Mouse (Mus musculus) heart, adult 18-20 months (tissue): Measurements from ENCODE around the gene Rab3a. TPM values are rescaled to one million over a fixed set of nuclear protein-coding genes. Genes with fewer than 3 reads are reported as not detected.

Source experiments
- DNase-seq, 2 experiments: peaks; one replicate each; pipeline ENCODE4 v3.0.0; 2021 to 2022; ENCODE audit warnings: mixed read lengths in 1 of 2
- total RNA-seq, 2 experiments: library from RNA; stranded (reverse); gene quantifications; 2 replicates each; pipeline ENCODE4 v1.2.3; 2021

Rab3a gene
- total RNA-seq, 2 experiments from 2014 or later: 40.3 to 49.2 TPM

DNA sequence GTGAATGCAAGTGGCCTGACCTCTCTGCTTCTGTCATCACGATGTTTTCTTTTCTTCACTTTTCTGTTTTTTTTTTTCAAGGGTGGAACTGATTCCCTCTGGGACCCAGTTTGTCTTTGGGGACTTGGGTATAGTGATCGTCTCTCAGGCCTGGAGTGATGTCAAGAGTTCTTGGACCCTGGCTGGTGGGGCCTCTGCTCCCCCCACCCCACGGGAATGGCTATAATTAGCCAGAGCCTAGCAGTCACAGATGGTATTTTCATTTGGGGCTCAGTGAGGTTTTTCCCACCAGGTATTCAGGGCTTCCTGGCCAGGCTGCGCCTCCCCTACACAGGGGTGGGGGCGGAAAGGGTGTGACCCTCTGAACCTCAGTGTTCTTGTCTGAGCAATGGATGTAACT is 12.8 kb upstream of the Rab3a start:
- DNase-seq: peak in 1 of 2 experiments; percentile 21

DNA sequence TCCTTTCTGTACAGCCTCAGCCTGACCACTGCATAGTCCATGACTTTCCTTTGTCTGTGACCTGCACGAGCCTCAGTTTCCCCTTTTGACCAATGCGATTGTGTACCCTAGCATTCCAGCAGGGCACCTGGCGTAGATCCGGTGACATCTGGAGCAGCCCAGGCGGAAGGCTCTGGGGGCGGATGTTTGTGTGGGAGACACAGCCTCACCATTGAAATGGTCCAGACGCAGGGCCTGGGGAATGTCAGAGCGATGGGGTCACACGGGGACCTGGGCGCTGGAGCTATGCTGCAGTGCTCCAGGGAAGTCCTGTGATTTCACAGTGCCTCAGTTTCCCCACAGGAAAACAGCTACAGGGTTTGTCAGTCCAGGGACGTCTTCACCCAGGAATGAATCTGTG is 12.3 kb upstream of the Rab3a start:
- DNase-seq: peak in 1 of 2 experiments; percentile 29

DNA sequence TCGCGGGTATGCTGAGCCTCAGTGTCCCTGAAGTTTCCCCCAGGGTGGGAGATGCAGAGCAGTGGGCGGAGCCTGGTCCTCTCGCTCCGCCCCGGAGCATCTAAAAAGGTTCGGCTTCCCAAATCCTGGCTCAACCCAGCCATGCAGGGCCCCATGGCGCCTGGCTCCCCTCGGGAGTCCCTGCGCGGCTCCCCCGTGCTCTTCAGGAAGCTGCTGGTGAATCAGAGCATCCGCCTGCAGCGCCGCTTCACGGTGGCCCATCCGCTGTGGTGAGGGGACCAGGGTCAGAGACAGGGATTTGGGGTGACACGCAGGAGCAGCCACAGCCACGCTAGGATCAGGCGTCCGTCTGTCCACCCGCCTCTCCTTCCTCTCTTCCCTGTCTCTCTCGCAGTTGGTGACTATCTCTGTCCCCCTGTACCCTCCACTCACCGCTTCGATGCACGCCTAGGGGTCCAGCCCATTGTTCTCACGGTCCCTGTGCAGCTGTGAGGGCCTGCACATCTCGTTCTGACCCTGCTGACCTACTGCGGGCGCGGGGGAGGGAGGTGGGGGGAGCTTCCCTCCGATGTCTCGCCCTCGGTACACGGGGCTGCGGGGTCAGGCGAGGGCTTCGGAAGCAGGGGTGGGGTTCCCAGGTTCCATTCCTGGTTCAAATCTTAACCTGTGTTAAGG is 11.4 kb upstream of the Rab3a start:
- DNase-seq: peak; percentile 53 to 65

DNA sequence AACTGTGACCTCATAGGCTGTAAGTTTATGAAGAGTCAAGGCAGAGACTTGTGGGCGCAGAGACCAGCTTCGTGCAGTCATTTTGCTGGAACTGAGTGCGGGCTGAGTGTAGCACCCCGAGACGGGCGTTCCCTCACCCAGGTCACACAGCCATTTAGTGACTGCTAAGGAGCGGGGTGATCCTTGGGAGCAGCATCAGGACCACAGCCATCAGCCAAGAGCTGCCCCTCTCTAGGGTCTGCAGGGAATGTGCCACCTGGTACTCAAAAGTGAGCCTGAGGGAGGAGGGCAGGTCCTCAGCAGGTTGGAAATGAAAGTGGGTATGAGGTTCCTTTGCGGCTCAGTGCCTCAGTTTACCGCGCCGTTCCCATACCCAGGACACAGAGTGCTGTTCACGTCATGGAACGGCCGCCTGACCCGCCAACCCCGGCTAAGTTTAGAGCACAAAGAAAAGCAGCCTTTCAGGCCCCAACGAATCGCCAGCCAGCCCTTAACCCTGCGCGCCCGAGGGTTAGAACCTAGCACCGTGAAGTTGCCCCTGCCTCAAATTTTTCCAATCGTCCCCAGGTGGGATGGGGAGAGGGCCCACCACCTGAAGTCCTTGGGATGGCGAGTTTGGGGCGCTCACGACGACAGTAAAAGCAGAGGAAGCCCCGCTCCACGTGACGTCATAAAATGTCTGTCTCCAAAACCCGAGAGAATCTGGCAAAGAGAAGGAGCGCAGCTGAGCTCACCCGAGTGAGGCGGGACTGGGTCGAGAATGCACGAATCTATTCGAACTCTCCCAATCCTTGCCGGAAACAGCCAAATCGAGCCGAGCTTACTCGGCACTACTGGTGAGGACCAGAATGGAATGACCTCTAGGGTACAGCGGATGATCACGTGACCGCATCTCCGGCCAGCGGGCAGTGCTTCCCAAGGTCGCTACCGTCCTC is 10.6 kb upstream of the Rab3a start:
- DNase-seq: peak; percentile 85 to 91

DNA sequence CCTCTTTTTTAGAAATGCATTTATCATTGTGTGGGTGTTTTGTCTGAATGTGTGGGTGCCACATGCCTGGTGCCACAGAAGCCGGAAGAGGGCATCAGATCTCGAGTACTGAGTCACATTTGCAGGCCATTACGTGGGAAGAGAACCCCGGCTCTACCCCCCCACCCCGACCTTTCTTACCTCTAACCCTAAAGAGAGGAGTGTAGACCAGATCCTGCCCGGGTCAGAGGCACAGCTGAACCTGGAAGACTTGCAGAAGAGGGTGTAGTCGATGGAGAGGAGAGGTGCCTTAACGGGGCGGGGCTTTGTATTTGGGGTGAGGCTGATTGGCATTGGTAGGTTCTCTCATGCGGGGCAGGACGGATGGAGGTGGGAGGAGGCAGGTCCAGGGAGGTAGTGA is 9.7 kb upstream of the Rab3a start:
- DNase-seq: peak in 1 of 2 experiments; percentile 20

DNA sequence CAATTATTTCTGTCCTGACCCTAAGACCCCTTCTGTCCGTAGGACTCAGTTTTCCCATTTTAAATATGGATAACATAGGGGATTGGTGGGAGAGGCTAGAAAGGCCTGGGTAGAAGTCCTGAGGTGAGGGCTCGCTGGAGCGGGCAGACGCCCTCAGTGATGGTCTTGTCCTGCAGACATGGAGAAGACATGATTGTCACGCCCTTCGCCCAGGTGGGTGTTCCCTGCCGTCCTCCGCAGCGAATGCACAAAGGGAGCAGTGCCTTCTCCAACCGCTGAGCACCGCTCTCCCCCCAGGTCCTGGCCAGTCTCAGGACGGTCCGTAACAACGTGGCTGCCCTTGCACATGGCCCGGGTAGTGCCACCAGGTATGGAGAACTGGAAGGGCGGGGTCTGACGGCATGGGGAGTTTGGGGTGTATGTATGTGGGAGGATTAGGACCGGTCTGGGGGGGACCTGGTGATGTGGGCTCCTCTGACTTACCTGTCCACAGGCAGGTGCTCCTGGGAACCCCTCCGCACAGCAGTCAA is 8.7 kb upstream of the Rab3a start:
- no peak for DNase-seq

DNA sequence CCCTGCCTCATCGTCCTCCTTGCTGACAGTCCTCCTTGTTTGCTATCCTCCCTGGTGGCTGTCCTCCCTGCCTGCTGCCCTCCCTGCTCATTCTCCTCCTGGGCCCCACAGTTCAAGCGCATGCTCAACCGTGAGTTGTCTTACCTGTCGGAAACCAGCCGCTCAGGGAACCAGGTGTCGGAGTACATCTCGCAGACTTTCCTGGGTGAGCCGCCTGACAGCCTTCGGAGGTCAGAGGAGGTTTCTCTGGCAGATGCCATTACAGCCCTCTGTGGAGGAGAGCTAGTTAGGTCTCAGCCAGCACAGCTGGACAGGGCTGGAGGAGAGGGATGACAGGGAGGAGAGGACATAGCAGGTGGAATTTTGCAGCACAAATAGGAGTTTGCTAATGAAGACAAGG is 7.8 kb upstream of the Rab3a start:
- DNase-seq: no peak

DNA sequence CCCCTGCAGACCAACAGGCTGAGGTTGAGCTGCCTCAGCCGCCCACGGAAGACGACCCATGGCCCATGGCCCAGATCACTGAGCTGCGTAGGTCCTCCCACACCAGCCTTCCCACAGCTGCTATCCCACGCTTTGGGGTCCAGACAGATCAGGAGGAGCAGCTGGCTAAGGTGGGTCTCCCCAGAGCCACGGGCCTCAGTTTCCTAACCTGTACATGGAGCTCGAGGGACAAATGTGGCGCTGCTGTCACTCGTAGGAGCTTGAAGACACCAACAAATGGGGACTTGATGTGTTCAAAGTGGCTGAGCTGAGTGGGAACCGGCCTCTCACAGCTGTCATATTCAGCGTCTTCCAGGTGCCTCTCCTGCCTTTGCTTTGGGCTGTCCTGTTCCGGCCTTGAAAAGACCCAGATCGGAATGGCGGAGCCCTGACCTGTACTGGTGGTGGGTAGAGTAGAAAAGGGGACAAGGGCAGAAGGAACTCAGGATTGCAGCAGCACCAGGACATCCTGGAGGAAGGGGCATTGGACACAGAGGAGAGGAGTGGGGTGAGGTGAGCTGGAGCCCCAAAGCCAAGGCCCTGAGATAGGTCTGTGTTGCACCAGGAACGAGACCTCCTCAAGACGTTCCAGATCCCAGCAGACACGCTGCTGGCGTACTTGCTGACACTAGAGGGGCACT is 7.1 kb upstream of the Rab3a start:
- DNase-seq: no peak

DNA sequence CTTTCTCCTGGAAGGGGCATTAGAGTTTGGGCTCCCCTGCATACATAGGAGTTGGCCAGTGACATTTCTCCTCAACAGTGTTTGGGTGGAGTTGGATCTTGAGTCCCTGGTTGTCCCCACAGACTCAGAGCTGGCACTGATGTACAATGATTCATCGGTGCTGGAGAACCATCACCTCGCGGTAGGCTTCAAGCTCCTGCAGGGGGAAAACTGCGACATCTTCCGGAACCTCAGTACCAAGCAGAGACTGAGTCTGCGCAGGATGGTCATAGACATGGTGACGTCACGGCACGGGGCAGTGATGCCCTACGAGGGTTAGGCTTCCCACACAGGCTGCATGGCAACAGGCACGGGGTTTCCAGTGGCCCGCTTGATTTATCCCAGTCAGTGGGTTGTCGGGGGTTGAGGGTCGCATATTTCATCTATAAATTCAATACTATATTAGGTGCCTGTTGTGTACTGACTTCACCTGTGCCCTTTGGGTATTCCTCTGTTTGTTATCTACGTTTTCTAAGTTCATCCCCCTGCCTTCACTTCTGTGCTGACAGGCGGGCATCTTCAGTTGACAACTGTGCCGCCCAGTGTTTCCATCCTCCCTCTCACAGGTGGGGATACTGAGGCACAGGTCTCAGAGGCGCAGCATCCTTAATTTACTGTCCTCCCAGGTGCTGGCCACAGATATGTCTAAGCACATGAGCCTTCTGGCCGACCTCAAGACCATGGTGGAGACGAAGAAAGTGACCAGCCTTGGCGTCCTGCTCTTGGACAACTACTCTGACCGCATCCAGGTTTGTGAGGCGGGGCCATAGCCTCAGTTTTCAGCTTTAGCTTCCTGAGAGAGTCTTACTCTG is 6.0 kb upstream of the Rab3a start:
- no peak for DNase-seq

DNA sequence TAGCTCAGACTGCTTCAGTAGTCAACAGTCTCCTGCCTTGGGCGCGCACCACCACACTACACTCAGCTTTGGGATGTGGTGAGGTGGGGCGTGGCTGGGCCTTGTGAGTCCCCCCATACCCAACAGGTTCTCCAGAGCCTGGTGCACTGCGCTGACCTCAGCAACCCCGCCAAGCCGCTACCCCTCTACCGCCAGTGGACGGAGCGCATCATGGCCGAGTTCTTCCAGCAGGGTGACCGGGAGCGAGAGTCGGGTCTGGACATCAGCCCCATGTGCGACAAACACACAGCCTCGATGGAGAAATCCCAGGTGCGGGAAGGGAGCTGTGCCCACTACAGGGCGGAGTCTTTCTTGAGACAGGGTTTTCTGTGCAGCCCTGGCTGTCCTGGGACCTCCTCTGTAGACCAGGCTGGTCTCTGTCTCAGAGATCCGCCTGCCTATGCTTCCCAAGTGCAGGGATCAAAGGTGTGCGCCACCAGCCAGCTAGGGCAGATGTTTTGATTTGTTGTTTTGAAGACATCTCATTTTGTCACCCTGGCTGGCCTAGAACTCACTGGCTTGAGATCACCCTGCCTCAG is 5.3 kb upstream of the Rab3a start:
- DNase-seq: peak in 1 of 2 experiments; percentile 4

DNA sequence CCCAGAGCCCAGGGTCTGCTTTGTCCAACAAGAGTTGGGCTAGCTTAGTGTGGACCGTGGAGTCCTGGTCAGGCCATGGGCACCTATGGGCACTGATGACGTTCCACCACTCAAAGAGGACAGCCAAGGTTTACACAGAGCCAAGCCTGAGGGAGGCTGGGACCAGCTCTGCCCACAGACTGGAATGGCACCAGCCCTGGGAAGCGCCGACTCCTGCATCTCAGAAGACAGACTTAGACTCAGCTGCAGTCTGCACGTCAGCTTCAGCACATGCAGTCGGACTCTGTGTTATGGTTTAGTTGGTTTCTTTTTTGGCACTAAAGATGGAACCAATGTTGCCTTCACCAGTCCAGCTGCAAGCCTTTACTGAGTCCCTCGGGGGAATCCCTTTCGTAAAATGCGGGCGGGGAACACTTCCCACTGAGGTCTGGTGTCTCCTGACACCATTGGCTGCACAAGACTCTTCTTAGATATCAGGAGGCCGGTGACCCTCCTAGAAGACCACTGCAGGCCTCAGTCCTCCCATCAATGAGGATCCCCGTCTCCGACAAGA is 4.3 kb upstream of the Rab3a start:
- peak; percentile 53 to 67 for DNase-seq

DNA sequence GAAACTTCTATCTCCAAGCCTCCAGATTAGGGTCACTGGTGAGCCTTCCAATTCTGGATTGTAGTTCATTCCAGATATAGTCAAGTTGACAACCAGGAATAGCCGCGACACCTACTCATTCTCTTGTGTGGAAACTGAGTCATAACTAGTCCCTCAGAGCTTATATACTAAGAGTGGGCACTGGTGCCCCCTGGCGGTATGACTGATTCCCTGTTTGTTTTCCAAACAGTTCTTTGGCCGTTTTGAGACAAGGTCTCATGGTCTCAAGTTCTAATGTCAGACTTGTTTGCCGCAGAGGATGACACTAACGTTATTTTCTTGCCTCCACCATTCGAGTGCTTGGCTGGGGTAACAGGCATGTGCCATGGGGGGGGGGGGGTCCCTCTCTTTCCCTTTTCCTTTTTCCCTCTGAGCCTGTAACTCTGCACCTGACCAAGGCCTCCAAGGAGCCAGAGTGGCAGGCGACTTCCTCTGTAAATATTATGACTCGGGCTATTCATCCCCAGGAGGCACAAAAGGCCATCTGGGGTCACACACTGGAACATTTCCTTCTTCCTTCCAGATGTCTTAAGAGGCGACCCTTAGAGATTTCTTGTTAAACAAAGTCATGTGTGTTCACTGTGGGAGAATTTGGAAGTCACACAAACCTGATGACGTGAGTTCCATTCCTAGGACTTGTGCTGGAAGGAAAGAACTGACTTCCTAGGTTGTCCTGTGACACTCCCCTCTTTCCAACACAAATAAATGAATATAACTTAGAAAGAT is 2.3 kb upstream of the Rab3a start:
- peak; percentile 91 to 94 for DNase-seq

DNA sequence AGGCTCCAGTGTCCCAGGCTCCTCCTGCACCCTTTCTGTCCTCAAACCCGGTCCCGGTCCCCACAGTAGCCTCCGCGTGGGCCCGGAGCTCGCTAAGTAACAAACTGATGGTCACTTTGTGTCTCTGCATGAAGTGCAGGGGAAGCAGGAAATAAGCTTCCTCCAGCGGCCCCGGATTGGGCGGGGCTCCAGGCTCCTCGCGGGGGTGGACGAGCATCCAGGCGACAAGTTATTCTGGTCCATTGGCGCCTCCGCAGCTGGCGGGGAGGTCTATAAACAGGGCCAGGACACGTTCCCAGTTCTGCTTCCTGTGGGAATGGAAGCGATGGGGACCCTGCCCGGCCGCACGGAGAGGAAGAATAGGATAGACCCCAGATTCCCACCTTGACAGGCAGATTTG is 1.3 kb upstream of the Rab3a start:
- peak; percentile 95 to 97 for DNase-seq

DNA sequence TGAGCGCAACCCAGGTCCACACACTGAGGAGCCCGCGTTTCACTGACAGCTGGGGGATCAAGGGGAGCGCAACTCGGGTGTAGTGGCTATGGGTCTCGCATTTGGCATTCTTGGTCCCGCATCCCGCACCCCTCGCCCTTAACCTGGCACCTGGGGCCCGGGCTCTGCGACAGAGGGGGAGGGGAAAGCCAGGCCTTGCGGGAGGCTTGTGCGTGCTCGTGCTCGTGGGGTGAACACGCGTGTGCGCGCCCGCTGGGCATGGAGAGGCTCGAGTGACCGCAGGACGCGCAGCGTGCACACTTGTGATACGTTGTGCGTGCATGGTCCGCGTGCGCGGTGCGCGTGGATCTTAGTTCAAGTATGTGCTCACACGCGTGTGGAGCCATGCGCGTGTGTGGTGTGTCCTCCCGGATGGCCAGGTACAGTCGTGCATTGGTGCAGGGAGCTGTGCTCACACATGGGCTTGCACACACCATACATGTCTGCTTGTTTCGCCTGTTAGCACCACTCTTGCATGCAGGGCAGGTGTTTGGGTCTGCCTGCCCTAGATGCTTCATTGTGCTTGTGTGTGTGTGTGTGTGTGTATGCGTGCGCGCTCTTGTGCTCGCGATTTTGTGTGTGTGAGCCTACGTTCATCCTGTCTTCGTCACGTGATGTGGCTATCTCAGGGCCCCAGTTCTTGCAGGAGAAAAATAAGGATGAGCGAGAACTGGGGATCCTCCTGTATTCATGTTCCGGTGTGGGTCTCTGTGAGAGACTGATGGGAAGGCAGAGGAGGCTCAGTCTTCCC is 587 bp downstream of the Rab3a start:
- DNase-seq: peak in 1 of 2 experiments; percentile 13

DNA sequence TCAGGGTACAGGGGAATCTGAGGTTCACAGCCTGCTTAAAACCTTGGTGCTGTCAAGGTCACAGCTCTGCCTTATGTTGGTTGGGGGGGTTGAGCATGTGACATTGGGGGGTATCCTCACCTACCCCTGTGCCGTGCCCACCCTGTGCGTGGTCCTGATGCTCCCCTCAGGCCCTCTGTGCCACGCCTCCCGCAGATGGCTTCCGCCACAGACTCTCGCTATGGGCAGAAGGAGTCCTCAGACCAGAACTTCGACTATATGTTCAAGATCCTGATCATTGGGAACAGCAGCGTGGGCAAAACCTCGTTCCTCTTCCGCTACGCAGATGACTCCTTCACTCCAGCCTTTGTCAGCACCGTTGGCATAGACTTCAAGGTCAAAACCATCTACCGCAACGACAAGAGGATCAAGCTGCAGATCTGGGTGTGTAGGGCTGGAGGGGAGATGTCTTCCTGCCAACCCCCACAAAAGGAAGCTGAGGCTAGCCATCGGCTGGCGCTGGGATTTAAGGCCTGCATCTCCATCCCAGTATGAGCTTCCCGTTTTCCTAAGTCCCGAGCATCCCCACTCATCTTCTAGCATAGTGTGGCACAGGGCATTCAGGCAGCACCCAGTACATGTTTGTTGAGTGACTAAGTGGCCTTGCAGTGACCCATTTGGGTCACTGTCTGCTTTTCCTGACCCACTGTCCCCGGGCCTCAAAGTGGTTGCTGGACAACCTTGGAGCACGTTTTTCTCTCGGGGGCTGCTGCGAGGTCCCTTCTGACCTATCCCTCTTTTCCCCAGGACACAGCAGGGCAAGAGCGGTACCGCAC is 1.4 kb downstream of the Rab3a start:
- peak; percentile 9 to 13 for DNase-seq

DNA sequence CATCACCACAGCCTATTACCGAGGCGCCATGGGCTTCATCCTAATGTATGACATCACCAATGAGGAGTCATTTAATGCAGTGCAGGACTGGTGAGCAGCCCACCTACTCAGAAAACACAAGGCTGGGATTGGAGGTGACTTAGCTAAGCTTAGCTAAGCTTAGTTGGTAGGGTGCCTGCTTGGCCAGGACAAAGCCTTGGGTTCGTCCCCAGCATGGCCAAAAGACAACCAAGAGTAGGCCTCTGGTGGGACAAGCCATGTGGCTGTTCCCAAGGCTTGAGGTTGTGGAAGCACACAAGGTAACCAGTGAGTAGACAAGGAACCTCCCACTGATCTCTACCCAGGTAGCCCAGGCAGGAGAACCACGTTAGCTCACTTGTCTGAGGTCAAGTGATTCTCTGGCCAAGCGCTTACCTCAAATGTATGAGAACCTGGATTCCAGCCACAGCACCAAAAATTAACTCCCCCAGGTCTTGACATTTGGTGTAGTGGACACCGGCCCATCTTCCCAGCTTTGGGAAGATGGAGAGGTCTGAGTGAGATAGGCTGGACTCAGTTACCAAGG is 2.1 kb downstream of the Rab3a start:
- peak in 1 of 2 experiments; percentile 4 for DNase-seq

DNA sequence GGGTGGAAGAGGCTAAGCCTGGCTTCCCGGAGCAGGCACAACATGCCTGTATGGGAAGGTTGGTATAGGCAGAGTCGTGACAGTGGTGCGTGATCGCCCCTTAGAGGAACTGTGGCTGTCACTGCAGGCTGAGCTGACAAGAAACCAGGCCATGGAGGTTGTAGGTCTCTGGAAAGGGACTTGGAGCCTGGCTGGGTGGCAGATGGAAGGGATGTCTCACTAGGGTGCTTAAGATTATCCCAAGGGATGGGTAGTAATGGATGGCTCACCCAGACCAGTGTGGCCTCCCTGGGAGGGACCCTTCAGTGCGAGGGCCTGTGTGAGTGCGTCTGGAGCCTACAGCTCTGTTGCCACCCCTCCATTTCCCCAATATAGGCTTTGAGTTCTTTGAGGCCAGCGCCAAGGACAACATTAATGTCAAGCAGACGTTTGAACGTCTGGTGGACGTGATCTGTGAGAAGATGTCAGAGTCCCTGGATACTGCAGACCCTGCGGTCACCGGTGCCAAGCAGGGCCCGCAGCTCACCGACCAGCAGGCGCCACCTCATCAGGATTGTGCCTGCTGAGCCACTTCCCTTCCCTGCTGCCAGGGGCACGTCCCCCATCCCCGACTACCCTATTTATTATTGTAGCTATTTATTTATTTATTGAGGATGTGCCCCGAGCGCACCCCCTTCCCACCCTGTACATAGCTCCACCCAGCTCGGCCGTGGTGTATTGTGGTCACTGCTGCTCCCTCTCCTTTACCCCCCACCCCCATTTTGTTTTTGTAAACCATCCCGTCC is 3.2 kb downstream of the Rab3a start:
- DNase-seq: peak in 1 of 2 experiments; percentile 6
